ENCODE assay signal across 27 mouse cellular contexts in genomic region chr17:36998477-36998876, GRCm38 (mm10). TPM values are rescaled to one million over a fixed set of nuclear protein-coding genes. Genes with fewer than 3 reads are reported as not detected.
A peak's percentile ranks its signal among the peaks of the same experiment; 100 is the strongest.
DNase-seq lines count a peak whose midpoint lies in the region; TF ChIP-seq lines count a peak whose summit lies in the region.
"Had no signal": no experiment of that assay in that cellular context is flagged by ENCODE, and none has a peak within 500 bp of the region (broad histone marks: within the 10 kb centered on the region; RNA-seq: fewer than 3 reads in every experiment).

No protein-coding gene starts in this region.

- in situ Hi-C loops in ES-E14 (cut with MboI; ENCODE audit: low sequenced_read_pairs in 2 of 2, unreplicated experiment in 2 of 2), result no loop called here

- H3K9me3 ChIP-seq in E14TG2a.4 (ENCODE audit: low read length), result no peaks in the 10 kb centered on the region
- no peaks in the 10 kb centered on the region for H3K9me3 ChIP-seq in ES-Bruce4 (replicated peaks; ENCODE audit: control insufficient read depth, insufficient read depth, low read length, poor library complexity, severe bottlenecking)
- H3K9me3 ChIP-seq in ES-E14 (ENCODE audit: control insufficient read depth, insufficient read depth, low read depth, low read length), result no peaks in the 10 kb centered on the region
- H3K9me3 ChIP-seq: embryonic facial prominence, embryonic 13.5 days; embryonic facial prominence, embryonic 15.5 days; forebrain, embryonic 10.5 days; forebrain, embryonic 12.5 days had no signal

- H3K4me1 ChIP-seq in E14TG2a.4 (replicated peaks; ENCODE audit: low read depth, low read length) (peaks cover 81% of the 10 kb centered on the region), ES-Bruce4 (ENCODE audit: control insufficient read depth, insufficient read depth, low read length) (peaks cover 2% of the 10 kb centered on the region), ES-E14 (ENCODE audit: control insufficient read depth in 2 of 2, insufficient read depth in 2 of 2, low read length in 2 of 2, poor library complexity in 1 of 2) (peaks cover 14 to 27% of the 10 kb centered on the region in 2 experiments)

- peak overlapping the region; percentile 100 for H3K27ac ChIP-seq in ES-Bruce4 (ENCODE audit: insufficient read depth, low read length)
- peak overlapping the region; percentile 92; the same call in 1 of the 2 replicates for H3K27ac ChIP-seq in ES-E14 (ENCODE audit: insufficient read depth, low read depth, low read length, poor library complexity, severe bottlenecking)
- H3K27ac ChIP-seq: embryonic facial prominence, embryonic 13.5 days; embryonic facial prominence, embryonic 15.5 days; forebrain, embryonic 10.5 days; forebrain, embryonic 12.5 days had no signal

- TF ChIP-seq EP300 in ES-Bruce4 (IDR thresholded peaks at IDR 0.05; ENCODE audit: insufficient read depth, low read depth, low read length), result peak; percentile 86

- H3K36me3 ChIP-seq in E14TG2a.4 (ENCODE audit: insufficient read depth, low read length), result peaks cover 3% of the 10 kb centered on the region
- peaks cover 4% of the 10 kb centered on the region; the same call in 1 of the 2 replicates for H3K36me3 ChIP-seq in ES-Bruce4 (ENCODE audit: control insufficient read depth, insufficient read depth, low read length, poor library complexity, severe bottlenecking)
- no peaks in the 10 kb centered on the region for H3K36me3 ChIP-seq in ES-E14 (ENCODE audit: control insufficient read depth, insufficient read depth, low read length, poor library complexity, severe bottlenecking)
- H3K36me3 ChIP-seq: embryonic facial prominence, embryonic 13.5 days; embryonic facial prominence, embryonic 15.5 days; forebrain, embryonic 10.5 days; forebrain, embryonic 12.5 days had no signal

- TF ChIP-seq CTCF in E14TG2a.4 (conservative IDR thresholded peaks at IDR 0.05; ENCODE audit: low read length) (no peak), ES-Bruce4 (IDR thresholded peaks at IDR 0.05; ENCODE audit: low read depth, low read length) (no peak)

- H3K27me3 ChIP-seq in E14TG2a.4 (ENCODE audit: insufficient read depth, low read length) (no peaks in the 10 kb centered on the region), ES-Bruce4 (ENCODE audit: control insufficient read depth, insufficient read depth, low read length, poor library complexity, severe bottlenecking) (no peaks in the 10 kb centered on the region)
- H3K27me3 ChIP-seq: embryonic facial prominence, embryonic 13.5 days; embryonic facial prominence, embryonic 15.5 days; forebrain, embryonic 12.5 days had no signal

- H3K9ac ChIP-seq in ES-Bruce4 (ENCODE audit: low read depth, poor library complexity, severe bottlenecking) (peak overlapping the region; percentile 85), ES-E14 (ENCODE audit: insufficient read depth, low read depth, low read length, poor library complexity, severe bottlenecking) (peak overlapping the region; percentile 33; the same call in 1 of the 2 replicates)
- H3K9ac ChIP-seq: embryonic facial prominence, embryonic 13.5 days; embryonic facial prominence, embryonic 15.5 days; forebrain, embryonic 12.5 days had no signal

- H3K4me3 ChIP-seq in E14TG2a.4 (replicated peaks; ENCODE audit: low read length), result peak overlapping the region; percentile 33
- no peak overlapping the region for H3K4me3 ChIP-seq in ES-Bruce4 (ENCODE audit: low read depth, low read length)
- H3K4me3 ChIP-seq in ES-E14 (ENCODE audit: insufficient read depth in 1 of 2, low read depth in 1 of 2, low read length in 2 of 2, poor library complexity in 1 of 2, severe bottlenecking in 1 of 2), result no peak overlapping the region
- H3K4me3 ChIP-seq: embryonic facial prominence, embryonic 13.5 days; embryonic facial prominence, embryonic 15.5 days; erythroblast, embryonic 14.5 days; forebrain, embryonic 10.5 days; forebrain, embryonic 12.5 days had no signal

- DNase-seq in ES-E14 (ENCODE audit: low read depth, low spot score), result no peak
- no peak for DNase-seq in heart, adult 9 months (ENCODE audit: low spot score in 2 of 2)
- DNase-seq in lung, adult 18-20 months, result no peak
- DNase-seq: adrenal gland, adult 2 months; adrenal gland, postnatal 10 days; adrenal gland, postnatal 25 days; cerebellum, adult 11 months; cerebellum, adult 18-20 months; cerebellum, adult 8-10 months; cerebellum, adult 9-11 months; cerebellum, postnatal 14 days; cerebellum, postnatal 36 days; embryo, embryonic 11 days had no signal

- TF ChIP-seq POLR2A in ES-Bruce4 (IDR thresholded peaks at IDR 0.05; ENCODE audit: insufficient read depth, low read length), result no peak

TF ChIP-seq in ES-E14, 5 proteins besides CTCF, POLR2A, EP300 and RAD21:
- TF ChIP-seq ZNF384 (IDR thresholded peaks at IDR 0.05; ENCODE audit: low read depth, low read length), result no peak
- no peak for TF ChIP-seq CHD2 (IDR thresholded peaks at IDR 0.05; ENCODE audit: low read depth, low read length)
- TF ChIP-seq HCFC1 (IDR thresholded peaks at IDR 0.05; ENCODE audit: borderline replicate concordance, insufficient read depth, low read length), result no peak
- TF ChIP-seq ZC3H11A (IDR thresholded peaks at IDR 0.05; ENCODE audit: borderline replicate concordance, low read depth, low read length), result no peak
- TF ChIP-seq MAFK (IDR thresholded peaks at IDR 0.05; ENCODE audit: insufficient read depth, low read depth, low read length), result no peak

RNA-seq across cellular contexts. Expression of gene Zfp57, which starts 2.5 kb away (rescaled TPM):
- polyA plus RNA-seq in ES-Bruce4 (2011; ENCODE audit: insufficient read depth, insufficient read length, low read depth, missing spikeins), result 223 and 254 TPM in 2 replicates
- 360 and 437 TPM in 2 replicates for total RNA-seq in ES-E14 (2012; rRNA removed)
- total RNA-seq: MEL had no signal
- polyA plus RNA-seq: erythroblast, embryonic 14.5 days had no signal

RNA-seq across cellular contexts. Expression of gene H2-M5, which starts 9.1 kb away (rescaled TPM):
- 12.6 and 13.2 TPM in 2 replicates for polyA plus RNA-seq in ES-Bruce4 (2011; ENCODE audit: insufficient read depth, insufficient read length, low read depth, missing spikeins)
- total RNA-seq in ES-E14 (2012; rRNA removed), result 49.4 and 55.4 TPM in 2 replicates
- total RNA-seq: adrenal gland, adult 2 months; adrenal gland, postnatal 10 days; adrenal gland, postnatal 25 days; common myeloid progenitor, adult 5-6 weeks; MEL had no signal
- polyA plus RNA-seq: adrenal gland, adult 2 months; erythroblast, embryonic 14.5 days had no signal

RNA-seq across cellular contexts. Expression of gene 2410137M14Rik, which starts 17.4 kb away (rescaled TPM):
- polyA plus RNA-seq in ES-Bruce4 (2011; ENCODE audit: insufficient read depth, insufficient read length, low read depth, missing spikeins), result 2.9 and 4.7 TPM in 2 replicates
- 14.8 and 16.9 TPM in 2 replicates for total RNA-seq in ES-E14 (2012; rRNA removed)
- total RNA-seq: adrenal gland, adult 2 months; adrenal gland, postnatal 10 days; adrenal gland, postnatal 25 days; adrenal gland, postnatal 4 days; common myeloid progenitor, adult 5-6 weeks; MEL had no signal
- polyA plus RNA-seq: adrenal gland, adult 2 months; C2C12; embryonic facial prominence, embryonic 11.5 days; embryonic facial prominence, embryonic 13.5 days; embryonic facial prominence, embryonic 15.5 days; erythroblast, embryonic 14.5 days; forebrain, embryonic 10.5 days; forebrain, embryonic 12.5 days; forebrain, embryonic 14.5 days had no signal

RNA-seq across cellular contexts. Expression of gene Mog, which starts 24.7 kb away (rescaled TPM):
- not detected in 2 replicates for polyA plus RNA-seq in ES-Bruce4 (2011; ENCODE audit: insufficient read depth, insufficient read length, low read depth, missing spikeins)
- total RNA-seq in ES-E14 (2012; rRNA removed), result 0.62 and 0.85 TPM in 2 replicates
- total RNA-seq: adrenal gland, adult 2 months; adrenal gland, postnatal 10 days; adrenal gland, postnatal 25 days; adrenal gland, postnatal 4 days; common myeloid progenitor, adult 5-6 weeks; MEL had no signal
- polyA plus RNA-seq: adrenal gland, adult 2 months; brain, embryonic 14.5 days; embryonic facial prominence, embryonic 15.5 days; erythroblast, embryonic 14.5 days had no signal

RNA-seq across cellular contexts. Expression of gene Znrd1as, which starts 40.1 kb away (rescaled TPM):
- 29.6 and 30.5 TPM in 2 replicates for polyA plus RNA-seq in ES-Bruce4 (2011; ENCODE audit: insufficient read depth, insufficient read length, low read depth, missing spikeins)
- total RNA-seq in ES-E14 (2012; rRNA removed), result 13.8 and 15.1 TPM in 2 replicates
